Mouse (Mus musculus) left cerebral cortex, adult 11 months (tissue): ENCODE measurements at regions not wholly inside any gene's neighbourhood (a gene's known extent, or its start where the extent isn't known, plus 50 kb on each side); places are given as distances from the start of the nearest gene placed in this dataset.

Source experiments
- DNase-seq: peaks from one replicate; pipeline ENCODE4 v3.0.0; 2022; ENCODE audit warnings: low spot score

GRCm38 (mm10) chr16:95773151-95773550 lies 71.3 kb downstream of the Ets2 start:
- no peak for DNase-seq
